Mouse (Mus musculus) brain, adult 2 months (tissue): Measurements from ENCODE around the gene Ugt1a2.
"Not testable (repeated sequence)": the region's sequence is repeated elsewhere in the genome, so short reads cannot be mapped to it uniquely, and the experiment has no call there.

Experiments used
- DNase-seq: peaks from one replicate; pipeline ENCODE4 v3.0.0; 2011; ENCODE audit warnings: low read depth, low spot score

Ugt1a2 gene

DNA sequence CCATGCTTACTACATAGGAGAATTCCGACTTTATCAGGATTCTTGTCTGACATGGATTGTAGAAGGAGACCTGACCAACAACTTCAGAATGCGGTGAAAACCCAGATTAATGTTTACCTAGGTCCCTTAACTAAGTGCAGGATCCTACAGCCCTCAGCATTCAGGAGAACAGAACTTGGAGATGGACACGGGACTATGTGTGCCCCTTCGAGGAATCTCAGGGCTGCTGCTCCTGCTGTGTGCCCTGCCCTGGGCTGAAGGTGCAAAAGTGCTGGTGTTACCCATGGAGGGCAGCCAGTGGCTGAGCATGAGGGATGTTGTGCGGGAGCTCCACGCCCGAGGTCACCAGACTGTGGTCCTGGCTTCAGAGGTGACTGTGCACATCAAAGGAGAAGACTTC is at the start of gene Ugt1a2:
Ugt1a2 (plus strand) TSS at position 146 of the 400 bp plus-strand sequence.
- no peak for DNase-seq

- DNase-seq: peak; percentile 60
Observed at GRCm38 (mm10) chr1:88158430-88158829, 42.0 kb upstream of the Ugt1a2 start.

DNA sequence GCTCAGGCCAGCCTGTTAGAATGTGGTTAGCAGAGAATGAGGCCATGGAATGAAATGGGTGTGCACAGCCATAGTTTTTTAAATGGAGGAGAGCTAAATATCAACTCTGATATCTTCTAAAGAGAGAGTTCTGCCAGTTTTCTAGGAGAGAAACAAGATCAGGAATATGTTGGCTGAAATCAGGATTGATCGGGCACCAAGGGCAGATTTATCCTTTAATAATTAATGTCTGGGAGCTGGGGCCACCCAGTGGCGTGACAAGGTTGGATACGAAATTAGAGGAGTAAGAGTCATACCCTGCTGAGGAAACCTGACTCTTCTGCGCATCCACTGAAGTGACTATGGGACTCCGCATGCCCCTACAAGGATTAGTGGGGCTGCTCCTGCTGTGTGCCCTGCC is 34.7 kb upstream of the Ugt1a2 start, which contains the start of gene Ugt1a5:
Ugt1a5 (plus strand) TSS at position 302 of the 400 bp plus-strand sequence.
- no peak for DNase-seq

- DNase-seq: not testable (repeated sequence)
Observed at GRCm38 (mm10) chr1:88172190-88172589, 28.2 kb upstream of the Ugt1a2 start.

DNA sequence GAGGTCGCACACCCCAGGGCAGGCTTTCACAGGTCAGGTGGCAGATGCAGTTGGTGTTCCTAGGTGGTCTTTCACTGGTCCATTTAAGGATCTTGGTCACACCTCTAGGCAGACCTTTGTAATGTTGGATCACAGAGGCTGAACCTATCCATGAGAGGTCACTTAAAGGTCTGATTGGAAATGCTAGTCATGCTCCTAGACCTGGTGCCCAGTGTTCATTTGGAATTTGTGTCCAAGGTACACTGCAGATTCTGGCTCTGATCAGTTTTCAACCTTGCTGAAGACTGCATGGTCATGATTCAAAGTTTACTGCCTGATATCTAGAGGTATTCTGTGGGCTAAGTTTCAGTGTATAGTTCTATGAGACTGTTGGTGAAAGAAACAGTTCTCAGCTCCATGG is 20.7 kb upstream of the Ugt1a2 start:
- DNase-seq: no peak

GRCm38 (mm10) chr1:88186325-88186935 is 14.0 kb upstream of the Ugt1a2 start:
- DNase-seq: no peak

DNA sequence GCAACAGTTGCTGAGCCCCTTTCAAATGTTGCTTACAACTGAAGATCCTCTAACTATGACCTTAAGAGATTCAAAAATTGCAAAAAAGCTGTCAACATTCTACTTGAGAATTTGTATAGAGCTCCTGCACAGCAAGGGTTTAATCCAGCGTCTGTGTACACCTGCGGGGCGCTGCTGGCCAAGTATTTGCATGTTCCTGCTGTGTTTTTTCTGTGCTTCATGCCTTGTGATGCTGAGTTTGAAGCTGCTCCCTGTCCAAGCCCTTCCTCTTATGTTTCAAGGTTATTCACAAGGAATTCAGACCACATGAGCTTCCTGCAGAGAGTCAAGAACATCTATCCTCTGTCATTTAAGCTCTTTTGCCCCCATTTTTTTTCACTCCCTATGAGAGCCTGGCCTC is 8.3 kb upstream of the Ugt1a2 start:
- no peak for DNase-seq

GRCm38 (mm10) chr1:88195687-88196086 is 4.7 kb upstream of the Ugt1a2 start:
- DNase-seq: no peak

- no peak for DNase-seq
Observed at GRCm38 (mm10) chr1:88197443-88197842, 3.0 kb upstream of the Ugt1a2 start.

GRCm38 (mm10) chr1:88199996-88200395 is 405 bp upstream of the Ugt1a2 start:
- DNase-seq: peak; percentile 65

DNA sequence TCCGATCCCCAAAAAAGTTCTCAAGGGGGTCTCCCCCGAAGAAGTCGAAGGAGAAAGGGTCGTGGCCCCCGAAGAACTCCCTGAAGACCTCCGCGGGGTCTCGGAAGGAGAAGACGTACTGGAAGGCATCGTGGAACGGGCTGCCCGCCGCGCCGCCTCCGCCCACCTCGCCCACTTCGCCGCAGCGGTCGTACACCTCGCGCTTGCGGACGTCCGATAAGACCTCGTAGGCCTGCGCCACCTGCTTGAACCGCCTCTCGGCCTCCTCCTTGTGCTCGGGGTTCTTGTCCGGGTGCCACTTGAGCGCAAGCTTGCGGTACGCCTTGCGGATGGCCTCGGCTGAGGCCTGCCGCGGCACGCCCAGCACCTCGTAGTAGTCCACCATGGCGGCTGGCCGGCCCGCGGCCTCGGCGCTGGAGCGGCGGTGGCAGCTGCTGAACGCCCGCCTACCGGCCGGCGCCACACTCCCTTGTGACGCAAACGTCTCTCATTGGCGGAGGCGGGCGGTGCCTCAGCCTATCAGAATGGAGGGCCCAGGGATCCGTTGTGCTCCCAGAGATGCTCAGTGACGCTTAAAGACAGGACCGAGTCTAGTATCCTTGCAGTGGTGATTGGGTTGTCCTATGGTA is 5.0 kb downstream of the Ugt1a2 start, which contains the start of gene Dnajb3:
Dnajb3 (minus strand) TSS at position 489 of the 629 bp plus-strand sequence.
- peak; percentile 94 for DNase-seq

- no peak for DNase-seq
Observed at GRCm38 (mm10) chr1:88206843-88207479, 6.6 kb downstream of the Ugt1a2 start.

DNA sequence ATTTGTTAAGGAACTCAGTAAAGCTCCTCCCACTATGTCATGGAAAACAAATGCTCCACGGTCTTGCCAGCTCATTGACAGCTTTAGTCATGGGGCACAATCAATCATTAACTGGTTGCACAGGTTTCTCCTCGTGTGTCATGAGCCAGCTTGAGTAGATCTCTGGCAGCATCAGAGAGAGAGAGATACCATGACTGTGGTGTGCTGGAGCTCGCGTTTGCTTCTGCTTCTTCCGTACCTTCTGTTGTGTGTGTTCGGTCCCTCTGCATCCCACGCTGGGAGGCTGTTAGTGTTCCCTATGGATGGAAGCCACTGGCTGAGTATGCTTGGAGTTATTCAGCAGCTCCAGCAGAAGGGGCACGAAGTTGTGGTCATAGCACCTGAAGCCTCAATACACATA is 11.4 kb downstream of the Ugt1a2 start, which contains the start of gene Ugt1a1:
Ugt1a1 (plus strand) TSS at position 148 of the 400 bp plus-strand sequence.
- no peak for DNase-seq

DNA sequence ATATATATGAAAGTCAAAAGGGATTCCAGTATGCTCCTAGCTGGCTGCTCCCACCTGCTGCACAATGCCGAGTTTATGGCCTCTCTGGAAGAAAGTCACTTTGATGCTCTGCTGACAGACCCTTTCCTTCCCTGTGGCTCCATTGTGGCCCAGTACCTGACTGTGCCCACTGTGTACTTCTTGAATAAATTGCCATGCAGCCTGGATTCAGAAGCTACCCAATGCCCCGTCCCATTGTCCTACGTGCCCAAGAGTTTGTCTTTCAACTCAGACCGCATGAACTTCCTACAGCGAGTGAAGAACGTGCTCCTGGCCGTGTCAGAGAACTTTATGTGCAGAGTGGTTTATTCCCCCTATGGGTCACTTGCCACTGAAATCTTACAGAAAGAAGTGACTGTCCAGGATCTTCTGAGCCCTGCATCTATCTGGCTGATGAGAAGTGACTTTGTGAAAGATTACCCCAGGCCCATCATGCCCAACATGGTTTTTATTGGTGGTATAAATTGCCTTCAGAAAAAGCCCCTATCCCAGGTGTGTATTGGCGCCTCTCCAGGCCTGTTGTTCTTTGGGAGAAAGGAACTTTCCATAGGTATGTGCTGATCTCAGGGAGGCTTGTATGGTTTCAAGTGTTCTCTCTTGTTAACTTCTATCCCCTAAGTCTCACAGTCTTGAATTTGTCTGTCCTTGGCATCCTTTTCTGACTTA is 12.1 kb downstream of the Ugt1a2 start:
- no peak for DNase-seq

GRCm38 (mm10) chr1:88213061-88213460 is 12.7 kb downstream of the Ugt1a2 start:
- DNase-seq: no peak

GRCm38 (mm10) chr1:88213766-88214461 is 13.5 kb downstream of the Ugt1a2 start:
- no peak for DNase-seq

DNA sequence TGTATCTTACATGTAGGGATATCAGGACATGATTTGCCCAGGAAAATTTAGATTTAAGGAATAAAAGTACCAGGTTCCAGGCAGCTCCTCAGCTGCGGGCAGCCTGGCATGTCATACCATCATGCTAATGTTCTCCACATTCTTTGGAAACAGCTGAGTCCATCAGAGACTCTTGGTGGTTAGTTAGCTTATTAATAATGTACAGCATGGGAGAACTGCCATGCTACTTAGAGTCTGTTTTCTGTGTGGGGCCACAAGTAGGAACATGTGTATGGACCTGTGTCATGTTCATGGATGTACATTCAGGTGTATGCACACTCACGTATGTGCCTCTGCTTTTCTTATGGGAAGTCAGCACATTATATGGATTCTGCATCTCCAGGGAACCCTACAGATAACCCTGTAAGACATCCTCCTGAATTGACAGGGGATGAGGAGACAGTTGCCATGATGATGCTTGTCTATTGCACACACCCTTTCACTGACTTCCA is 14.1 kb downstream of the Ugt1a2 start:
- no peak for DNase-seq

DNA sequence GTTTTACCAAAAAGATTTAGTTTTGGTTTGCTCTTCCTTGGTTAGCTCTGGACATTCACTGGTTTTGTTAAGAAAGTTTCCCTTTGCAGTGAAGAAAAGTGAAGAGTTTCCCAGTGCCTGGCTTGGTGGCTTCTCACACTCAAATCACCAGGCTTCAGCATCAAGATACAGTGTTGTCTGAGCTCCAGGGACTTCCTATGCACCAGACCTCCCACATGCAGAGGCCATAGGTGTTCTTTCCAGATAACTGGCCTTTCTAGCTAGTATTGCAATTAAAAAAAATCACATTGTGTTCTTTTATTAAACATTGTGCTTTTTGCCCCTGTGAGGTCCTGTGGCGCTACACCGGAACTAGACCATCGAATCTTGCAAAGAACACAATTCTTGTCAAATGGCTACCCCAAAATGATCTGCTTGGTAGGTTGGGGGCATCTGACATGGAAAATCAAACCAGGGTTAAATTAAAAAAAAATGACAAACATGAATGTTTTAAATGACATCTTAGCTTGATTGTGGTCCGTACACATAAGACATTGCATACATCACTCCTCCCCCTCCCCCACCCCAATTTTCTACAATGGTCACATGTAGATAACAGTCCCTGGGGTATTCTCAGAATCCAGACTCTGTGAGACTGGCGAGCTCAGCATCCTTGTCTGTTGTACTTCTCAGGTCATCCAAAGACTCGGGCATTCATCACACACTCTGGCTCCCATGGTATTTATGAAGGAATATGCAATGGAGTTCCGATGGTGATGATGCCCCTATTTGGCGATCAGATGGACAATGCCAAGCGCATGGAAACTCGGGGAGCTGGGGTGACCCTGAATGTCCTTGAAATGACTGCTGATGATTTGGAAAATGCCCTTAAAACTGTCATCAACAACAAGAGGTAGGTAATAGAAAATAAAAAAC is 15.3 kb downstream of the Ugt1a2 start:
- DNase-seq: peak; percentile 1

DNA sequence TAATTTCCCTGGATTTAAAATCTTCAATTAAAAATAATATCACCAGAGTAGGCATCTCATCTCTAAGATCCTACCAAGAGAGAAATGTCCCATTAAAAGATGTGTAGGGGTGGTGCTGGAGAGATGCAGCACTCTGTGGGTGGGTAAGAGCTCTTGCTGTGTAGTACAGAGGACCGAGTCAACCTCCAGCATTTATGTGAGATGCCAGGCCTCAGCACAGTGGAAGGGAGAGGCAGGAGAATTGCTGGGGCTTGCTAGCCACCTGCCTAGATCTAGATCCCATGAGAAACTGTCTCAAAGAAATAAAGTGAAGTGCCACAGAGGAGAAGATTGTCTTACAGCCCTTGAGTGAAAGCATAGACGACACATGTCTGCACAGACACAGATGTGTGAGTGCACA is 16.1 kb downstream of the Ugt1a2 start:
- DNase-seq: peak; percentile 32

- DNase-seq: peak; percentile 0
Observed at GRCm38 (mm10) chr1:88217144-88217543, 16.7 kb downstream of the Ugt1a2 start.
